22 mouse cellular contexts compared by ENCODE assay signal in the genomic region with DNA sequence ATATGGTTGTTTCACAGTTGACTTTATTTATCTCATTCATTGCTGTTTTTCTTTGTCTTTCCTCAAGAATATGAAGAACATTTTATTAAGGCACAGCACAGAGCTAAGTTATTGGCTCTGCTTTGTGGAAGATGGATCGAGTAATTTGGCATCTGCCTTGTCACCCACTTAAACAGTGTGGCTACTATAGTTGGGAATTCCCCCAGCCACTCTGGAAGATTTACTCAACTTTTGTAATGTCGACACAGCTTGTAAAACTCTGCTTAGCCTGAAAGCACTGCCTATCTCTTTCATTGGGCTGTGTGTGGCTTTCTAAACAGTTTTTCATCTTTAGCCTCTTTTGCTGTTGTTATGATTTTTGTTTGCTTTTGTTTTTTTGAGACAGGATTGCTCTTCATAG. TPM values are rescaled to one million over a fixed set of nuclear protein-coding genes. Genes with fewer than 3 reads are reported as not detected.
DNase-seq lines count a peak whose midpoint lies in the region; ATAC-seq lines count a peak whose summit lies in the region.
"Had no signal": no experiment of that assay in that cellular context is flagged by ENCODE, and none has a peak within 500 bp of the region (broad histone marks: within the 10 kb centered on the region; RNA-seq: fewer than 3 reads in every experiment).

No protein-coding gene starts in this region.

- intact Hi-C loops in left cerebral cortex, postnatal 36 days (cut with DNase I) = no loop called here

- DNase-seq in heart, adult 9 months (ENCODE audit: low spot score in 2 of 2) = no peak
- DNase-seq in neural tube, embryonic 10.5 days (ENCODE audit: extremely low spot score, low spot score) = no peak
- peak; percentile 30 for DNase-seq in Muller cell, postnatal 12 days (ENCODE audit: inconsistent ontology term)
- peak; percentile 56 for DNase-seq in induced T-regulatory cell, adult 2 months (ENCODE audit: low read depth)
- DNase-seq in left cerebral cortex, postnatal 36 days (ENCODE audit: low spot score in 2 of 2) = no peak
- DNase-seq in testis, postnatal 14 days (ENCODE audit: low spot score) = no peak
- DNase-seq: adrenal gland, postnatal 14 days; cerebellum, adult 11-12 months; cerebellum, adult 9-10 months; cerebellum, postnatal 25 days; gastrocnemius, postnatal 10 days; heart, adult 18-20 months; heart, postnatal 36 days; kidney, adult 8-10 months had no signal

- ATAC-seq in heart, embryonic 16.5 days (replicated peaks; ENCODE audit: extremely low read depth, insufficient read depth, low FRiP score) = no peak
- ATAC-seq in neural tube, embryonic 15.5 days (ENCODE audit: low FRiP score) = no peak
- ATAC-seq: forebrain, embryonic 16.5 days; hindbrain, embryonic 16.5 days; intestine, embryonic 15.5 days had no signal

- peak overlapping the region; percentile 35 for H3K27ac ChIP-seq in heart, embryonic 16.5 days (ENCODE audit: low read length)
- 0 out of 2 replicates have a peak overlapping the region, but pooled peaks have one; percentile 9 for H3K27ac ChIP-seq in neural tube, embryonic 15.5 days (replicated peaks)
- H3K27ac ChIP-seq: embryonic facial prominence, embryonic 12.5 days; forebrain, embryonic 12.5 days; hindbrain, embryonic 12.5 days; intestine, embryonic 15.5 days had no signal

- no peak overlapping the region for H3K9ac ChIP-seq in heart, embryonic 16.5 days (ENCODE audit: low read length)
- H3K9ac ChIP-seq in neural tube, embryonic 15.5 days (replicated peaks) = no peak overlapping the region
- H3K9ac ChIP-seq: embryonic facial prominence, embryonic 12.5 days; forebrain, embryonic 12.5 days; hindbrain, embryonic 12.5 days; intestine, embryonic 15.5 days had no signal

- no peaks in the 10 kb centered on the region for H3K27me3 ChIP-seq in heart, embryonic 16.5 days (ENCODE audit: control insufficient read depth, insufficient read depth, low read length)
- no peaks in the 10 kb centered on the region for H3K27me3 ChIP-seq in neural tube, embryonic 15.5 days (replicated peaks)
- H3K27me3 ChIP-seq: embryonic facial prominence, embryonic 12.5 days; forebrain, embryonic 12.5 days; hindbrain, embryonic 12.5 days; intestine, embryonic 15.5 days had no signal

- peaks cover 31% of the 10 kb centered on the region for H3K4me1 ChIP-seq in heart, embryonic 16.5 days (ENCODE audit: control insufficient read depth, insufficient read depth, low read length)
- H3K4me1 ChIP-seq in neural tube, embryonic 15.5 days = peaks cover 12% of the 10 kb centered on the region
- H3K4me1 ChIP-seq: embryonic facial prominence, embryonic 12.5 days; intestine, embryonic 15.5 days had no signal

- H3K9me3 ChIP-seq in heart, embryonic 16.5 days (replicated peaks; ENCODE audit: control insufficient read depth, low read length) = no peaks in the 10 kb centered on the region
- no peaks in the 10 kb centered on the region for H3K9me3 ChIP-seq in neural tube, embryonic 15.5 days (replicated peaks)
- H3K9me3 ChIP-seq: embryonic facial prominence, embryonic 12.5 days; forebrain, embryonic 12.5 days; hindbrain, embryonic 12.5 days; intestine, embryonic 15.5 days had no signal

- H3K36me3 ChIP-seq in heart, embryonic 16.5 days (ENCODE audit: control insufficient read depth, insufficient read depth) = no peaks in the 10 kb centered on the region
- H3K36me3 ChIP-seq in neural tube, embryonic 15.5 days = no peaks in the 10 kb centered on the region
- H3K36me3 ChIP-seq: embryonic facial prominence, embryonic 12.5 days; forebrain, embryonic 12.5 days; hindbrain, embryonic 12.5 days; intestine, embryonic 15.5 days had no signal

- H3K4me3 ChIP-seq in heart, embryonic 16.5 days (ENCODE audit: low read length) = no peak overlapping the region
- no peak overlapping the region for H3K4me3 ChIP-seq in neural tube, embryonic 15.5 days (replicated peaks)
- H3K4me3 ChIP-seq: embryonic facial prominence, embryonic 12.5 days; forebrain, embryonic 12.5 days; hindbrain, embryonic 12.5 days; intestine, embryonic 15.5 days had no signal

- H3K4me2 ChIP-seq in heart, embryonic 16.5 days (ENCODE audit: low read depth, low read length) = no peak overlapping the region
- no peak overlapping the region for H3K4me2 ChIP-seq in neural tube, embryonic 15.5 days
- H3K4me2 ChIP-seq: embryonic facial prominence, embryonic 12.5 days; forebrain, embryonic 12.5 days; hindbrain, embryonic 12.5 days; intestine, embryonic 15.5 days had no signal

- 42% methylated on average over 2 of the region's 2 CpGs for WGBS in heart, embryonic 16.5 days
- WGBS in neural tube, embryonic 15.5 days = 54% methylated on average over 2 of the region's 2 CpGs

RNA-seq across cellular contexts. Expression of a gene that starts 56.3 kb away (rescaled TPM):
- polyA plus RNA-seq in heart, embryonic 16.5 days (2015; fragmentation: Nextera tagmentation; extraction: Ambion mirVana) = 111 and 112 TPM in 2 replicates
- polyA plus RNA-seq in neural tube, embryonic 15.5 days (2015; fragmentation: Nextera tagmentation; extraction: Ambion mirVana) = 119 and 134 TPM in 2 replicates
- 100 to 1,000 TPM; 143 to 185 TPM for total RNA-seq in left cerebral cortex, postnatal 36 days (2021)

Comparison
In these comparisons a context has a peak if more than half of its experiments do, and no peak if none do; other contexts are left out.
1. DNase-seq: peak in Muller cell, postnatal 12 days (single experiment) and induced T-regulatory cell, adult 2 months (single experiment); none in heart, adult 9 months (0 of 2), neural tube, embryonic 10.5 days (single experiment), left cerebral cortex, postnatal 36 days (0 of 2) and testis, postnatal 14 days (single experiment).